Mouse (Mus musculus) hindbrain, embryonic 15.5 days (tissue): ENCODE measurements around the gene Rps6kc1. TPM values are rescaled to one million over a fixed set of nuclear protein-coding genes. Genes with fewer than 3 reads are reported as not detected.

Source experiments
- ATAC-seq: fragments of 200-750 bp; cut with Nextera tagmentation; 2 replicates; pipeline ENCODE4 v1.8.0; 2017; ENCODE audit warnings: low read depth, moderate number of reproducible peaks, moderate TSS enrichment; ENCODE audit not compliant: low FRiP score
- H3K27ac ChIP-seq: fragments of 300-500 bp; sonication (generic); replicated peaks from 2 replicates; pipeline ENCODE4 v1.5.1; 2015; ENCODE audit warnings: mild to moderate bottlenecking, inconsistent platforms
- H3K27me3 ChIP-seq: fragments of 300-500 bp; sonication (generic); 2 replicates; pipeline ENCODE4 v1.6.1; 2015; ENCODE audit warnings: control low read depth, inconsistent platforms
- H3K36me3 ChIP-seq: fragments of 300-500 bp; sonication (generic); 2 replicates; pipeline ENCODE4 v1.6.1; 2015; ENCODE audit warnings: control low read depth, inconsistent platforms
- H3K4me1 ChIP-seq: fragments of 300-500 bp; sonication (generic); replicated peaks from 2 replicates; pipeline ENCODE4 v1.6.1; 2015; ENCODE audit warnings: control low read depth, inconsistent platforms
- H3K4me2 ChIP-seq: fragments of 300-500 bp; sonication (generic); 2 replicates; pipeline ENCODE4 v1.6.1; 2015; ENCODE audit warnings: moderate library complexity, mild to moderate bottlenecking, inconsistent platforms
- H3K4me3 ChIP-seq: fragments of 300-500 bp; sonication (generic); 2 replicates; pipeline ENCODE4 v1.5.1; 2015; ENCODE audit warnings: mild to moderate bottlenecking, inconsistent platforms
- H3K9ac ChIP-seq: fragments of 300-500 bp; sonication (generic); 2 replicates; pipeline ENCODE4 v1.6.1; 2015; ENCODE audit warnings: inconsistent platforms
- H3K9me3 ChIP-seq: fragments of 300-500 bp; sonication (generic); 2 replicates; pipeline ENCODE4 v1.6.1; 2016; ENCODE audit warnings: control low read depth, inconsistent platforms
- WGBS: fragments of 180-500 bp; shearing (Covaris S2); methylation state at CpG from one replicate; pipeline ENCODE4 v1.1.7; 2015; 5-methylcytosine and 5-hydroxymethylcytosine counted together
- polyA plus RNA-seq: library from polyadenylated mRNA; unstranded; fragments of >200 nt; fragmentation: Nextera tagmentation; extraction: Ambion mirVana; gene quantifications from 2 replicates; pipeline ENCODE4 v1.2.1, GENCODE M21; 2015

The Rps6kc1 gene
- polyA plus RNA-seq, 1 experiment from 2014 or later: 30.4 TPM

DNA sequence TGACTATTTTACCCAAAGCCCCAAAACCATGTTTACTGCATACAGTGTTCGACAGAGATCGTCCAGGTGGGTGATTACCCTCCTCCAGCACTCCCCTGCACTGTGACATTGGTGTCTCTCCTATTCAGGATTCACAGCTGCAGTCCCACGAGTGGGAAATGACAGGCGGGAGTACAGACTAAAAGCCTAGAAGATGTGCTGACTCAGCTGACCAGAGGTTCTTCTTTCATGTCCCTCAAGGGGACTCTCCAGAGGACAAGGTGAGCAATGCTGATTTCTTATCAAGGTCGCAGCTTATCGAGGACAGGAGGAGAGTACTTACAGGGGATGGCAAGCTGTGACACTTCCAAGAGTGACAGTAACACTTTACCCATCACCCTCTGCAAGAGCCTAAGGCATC, 178.8 kb downstream of the Rps6kc1 start:
- Histone ChIP-seq H3K9ac (no peak overlapping the region), H3K4me3 (no peak overlapping the region), H3K27me3 (no peaks in the 10 kb centered on the region), H3K4me2 (no peak overlapping the region), H3K36me3 (no peaks in the 10 kb centered on the region), H3K4me1 (peaks cover 19% of the 10 kb centered on the region), H3K27ac (no peak overlapping the region), H3K9me3 (no peaks in the 10 kb centered on the region)
- no peak for ATAC-seq
- 71% methylated on average over 6 of the region's 6 CpGs for WGBS

DNA sequence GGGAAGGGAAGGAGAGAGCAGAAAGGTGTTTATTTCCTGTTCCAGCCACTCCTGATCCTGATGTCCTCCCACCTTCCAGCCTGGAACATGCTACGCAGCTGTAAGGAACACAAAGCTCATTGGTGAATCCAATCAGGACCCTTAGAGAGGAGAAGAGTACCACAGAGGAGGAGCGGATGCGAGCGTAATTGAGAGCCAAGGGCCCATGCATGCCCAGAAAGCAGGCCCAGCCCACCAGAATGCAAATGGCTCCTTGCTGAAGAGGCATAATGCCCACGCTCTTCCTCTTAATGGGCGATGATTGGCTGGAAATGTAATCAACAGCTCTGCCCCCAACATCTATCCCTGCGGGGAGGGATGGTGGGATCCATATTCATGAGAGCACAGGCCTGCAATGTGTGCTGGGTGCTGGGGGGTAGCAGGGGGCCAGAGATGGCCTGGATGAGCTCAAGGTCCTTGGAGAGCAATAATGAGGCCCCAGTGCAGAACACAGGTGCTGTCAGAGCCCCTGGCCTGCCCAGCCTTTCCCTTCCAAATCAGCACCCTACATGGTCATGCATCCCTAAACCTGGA, 182.0 kb downstream of the Rps6kc1 start:
- no peak overlapping the region for H3K4me2 ChIP-seq
- no peaks in the 10 kb centered on the region for H3K36me3 ChIP-seq
- ATAC-seq: no peak
- no peaks in the 10 kb centered on the region for H3K9me3 ChIP-seq
- H3K27ac ChIP-seq: peak overlapping the region; percentile 49
- no peaks in the 10 kb centered on the region for H3K27me3 ChIP-seq
- H3K4me1 ChIP-seq: peaks cover 36% of the 10 kb centered on the region
- WGBS: 37% methylated on average over 7 of the region's 7 CpGs
- H3K9ac ChIP-seq: no peak overlapping the region
- H3K4me3 ChIP-seq: no peak overlapping the region

DNA sequence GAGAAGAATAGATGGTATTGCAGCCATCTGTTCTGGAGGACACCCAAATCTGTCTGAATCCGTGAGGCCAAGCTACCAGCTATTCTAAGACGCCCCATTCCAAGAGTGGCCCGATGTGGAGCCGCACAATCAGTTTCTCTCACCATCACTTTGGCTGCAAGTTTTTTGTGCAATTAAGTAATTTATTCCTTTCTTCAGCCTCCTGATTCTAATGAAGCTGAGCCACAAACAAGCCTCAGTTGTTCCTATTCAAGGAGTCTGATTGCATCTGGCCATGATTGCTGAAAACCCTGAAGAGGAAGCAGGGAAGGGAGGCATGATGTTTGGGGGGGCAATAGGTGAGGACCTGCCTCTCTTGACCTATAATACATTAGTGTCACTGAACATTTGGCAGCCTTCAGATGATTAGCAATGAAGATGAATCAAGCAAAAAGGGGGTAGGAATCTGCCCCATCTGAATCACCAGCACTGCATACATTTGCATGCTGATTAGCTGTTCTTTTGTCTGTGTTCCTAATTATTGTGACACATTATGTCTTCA, 183.4 kb downstream of the Rps6kc1 start:
- ATAC-seq: no peak
- no peaks in the 10 kb centered on the region for H3K36me3 ChIP-seq
- no peaks in the 10 kb centered on the region for H3K9me3 ChIP-seq
- H3K4me3 ChIP-seq: no peak overlapping the region
- no peak overlapping the region; the same call in 1 of the 2 replicates for H3K4me2 ChIP-seq
- H3K4me1 ChIP-seq: peaks cover 38% of the 10 kb centered on the region
- WGBS: 29% methylated on average over 4 of the region's 4 CpGs
- no peak overlapping the region for H3K9ac ChIP-seq
- H3K27ac ChIP-seq: peak overlapping the region; percentile 60
- no peaks in the 10 kb centered on the region for H3K27me3 ChIP-seq

DNA sequence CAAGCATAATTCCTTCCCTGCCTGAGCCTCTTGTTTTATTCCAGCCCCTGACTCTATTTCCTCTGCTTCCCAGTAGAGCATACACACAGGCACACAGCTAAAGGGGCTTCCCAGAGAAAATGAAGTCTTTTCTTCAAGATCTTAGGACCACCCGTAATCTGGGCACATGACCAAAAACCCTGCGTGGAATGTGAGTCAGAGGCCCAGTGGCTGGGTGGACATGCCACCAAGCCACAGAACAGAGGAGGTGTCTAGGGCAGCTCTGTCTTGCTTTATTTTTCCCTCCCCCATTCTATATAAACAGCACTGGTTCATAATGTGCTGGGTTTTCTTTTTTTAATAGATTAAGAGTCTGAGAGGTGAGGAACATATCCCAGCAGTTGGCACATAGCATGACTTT, 184.2 kb downstream of the Rps6kc1 start:
- ATAC-seq: no peak
- WGBS: 49% methylated on average over 2 of the region's 2 CpGs

DNA sequence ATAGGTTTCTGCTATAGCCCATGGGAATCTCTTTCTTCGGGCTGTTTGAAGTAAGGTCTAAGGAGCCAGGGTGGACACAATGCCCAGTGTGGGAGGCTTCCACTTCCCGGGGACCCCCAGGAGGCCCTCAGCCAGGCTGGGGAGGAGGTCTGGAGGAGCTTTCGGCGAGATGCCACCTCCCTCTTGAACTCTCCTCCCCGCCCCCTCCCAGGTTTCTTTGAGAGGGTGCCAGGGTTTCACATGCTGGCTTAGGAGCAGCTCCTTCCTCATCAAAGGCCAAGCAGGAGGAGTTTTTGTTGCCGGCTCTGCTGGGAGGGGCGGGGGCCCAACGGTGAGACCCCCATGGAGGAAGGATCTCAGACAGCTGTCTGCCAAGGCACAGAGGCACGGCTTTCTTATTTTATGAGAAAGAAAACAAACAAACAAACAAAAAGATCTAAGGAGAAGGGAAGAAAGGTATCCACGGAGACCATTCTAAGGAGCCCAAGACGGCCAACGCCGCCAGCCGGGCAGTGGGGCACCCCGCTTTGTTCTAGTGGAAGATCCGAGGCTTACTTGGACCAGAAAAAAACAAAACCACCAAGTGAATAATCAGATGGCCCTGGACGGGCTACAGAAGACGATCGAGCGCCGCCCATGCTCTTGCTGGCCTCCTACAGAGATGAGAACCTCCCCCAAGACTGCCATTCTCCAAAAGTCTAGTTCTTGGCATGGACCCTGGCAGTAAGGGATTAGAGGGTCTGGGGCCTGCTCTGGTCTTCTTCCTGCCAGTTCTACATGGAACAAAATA, 186.8 kb downstream of the Rps6kc1 start:
- no peak overlapping the region for H3K4me3 ChIP-seq
- peak overlapping the region; percentile 10; the same call in 1 of the 2 replicates for H3K4me2 ChIP-seq
- H3K27ac ChIP-seq: peak overlapping the region; percentile 41
- no peak overlapping the region for H3K9ac ChIP-seq
- peak; percentile 75 for ATAC-seq
- WGBS: 10% methylated on average over 21 of the region's 21 CpGs
- H3K9me3 ChIP-seq: no peaks in the 10 kb centered on the region
- H3K4me1 ChIP-seq: peaks cover 37% of the 10 kb centered on the region
- no peaks in the 10 kb centered on the region for H3K27me3 ChIP-seq
- H3K36me3 ChIP-seq: no peaks in the 10 kb centered on the region

More for the DNA sequence above, 184.2 kb downstream of the Rps6kc1 start:
- no peak overlapping the region for H3K4me2 ChIP-seq
- H3K27me3 ChIP-seq: no peaks in the 10 kb centered on the region
- no peak overlapping the region for H3K4me3 ChIP-seq
- H3K9ac ChIP-seq: no peak overlapping the region
- H3K4me1 ChIP-seq: peaks cover 38% of the 10 kb centered on the region
- 0 out of 2 replicates have a peak overlapping the region, but pooled peaks have one; percentile 60 for H3K27ac ChIP-seq
- no peaks in the 10 kb centered on the region for H3K9me3 ChIP-seq
- H3K36me3 ChIP-seq: no peaks in the 10 kb centered on the region

DNA sequence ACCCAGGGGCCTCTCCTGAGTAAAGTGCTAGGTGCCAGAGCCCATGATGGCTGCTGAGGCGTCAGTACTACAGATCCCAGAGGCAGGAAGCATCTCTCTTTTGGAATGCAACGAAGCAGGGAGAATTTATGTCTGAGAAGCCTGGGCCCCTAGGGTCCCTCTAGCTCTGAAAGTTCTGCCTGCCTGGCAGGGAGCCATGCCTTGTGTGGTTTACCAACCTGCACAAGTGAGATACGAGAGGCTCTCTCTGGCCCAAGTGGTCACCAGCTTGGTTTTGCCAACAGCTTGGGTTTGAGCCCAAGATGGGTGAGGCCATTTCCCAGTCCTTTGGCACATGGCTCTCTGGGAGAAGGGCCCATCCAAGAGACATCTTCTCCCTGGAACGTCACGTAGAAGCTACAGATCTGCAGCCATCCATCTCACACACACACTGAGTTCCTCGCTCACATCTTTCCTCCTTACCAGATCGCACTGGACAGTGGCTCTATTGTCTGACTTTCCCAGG, 187.6 kb downstream of the Rps6kc1 start:
- peak overlapping the region; percentile 41; the same call in 1 of the 2 replicates for H3K27ac ChIP-seq
- no peak for ATAC-seq
- H3K9me3 ChIP-seq: no peaks in the 10 kb centered on the region
- H3K4me3 ChIP-seq: no peak overlapping the region
- WGBS: 60% methylated on average over 7 of the region's 7 CpGs
- no peaks in the 10 kb centered on the region for H3K36me3 ChIP-seq
- H3K9ac ChIP-seq: no peak overlapping the region
- H3K4me2 ChIP-seq: no peak overlapping the region
- peaks cover 29% of the 10 kb centered on the region for H3K4me1 ChIP-seq
- H3K27me3 ChIP-seq: no peaks in the 10 kb centered on the region

DNA sequence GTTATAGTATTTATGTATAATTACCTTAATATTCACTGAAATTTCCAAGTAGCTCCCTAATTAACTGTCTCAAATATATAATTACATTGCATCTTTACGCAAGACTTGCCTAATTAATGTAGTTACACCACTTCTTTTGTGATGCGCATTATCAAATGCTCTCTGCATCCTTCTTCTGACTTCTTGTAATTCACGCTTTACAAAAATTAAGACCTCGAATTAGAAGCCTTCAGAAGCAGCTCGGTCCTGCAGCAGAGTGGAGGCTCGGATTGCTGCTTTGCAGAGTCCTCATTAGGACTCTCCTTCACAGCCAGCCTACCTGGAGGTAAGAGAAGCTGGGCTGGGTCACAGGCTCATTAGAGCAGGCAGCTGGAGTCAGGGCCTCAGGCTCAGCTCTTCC, 197.7 kb downstream of the Rps6kc1 start:
- H3K4me2 ChIP-seq: no peak overlapping the region
- H3K4me1 ChIP-seq: no peaks in the 10 kb centered on the region
- WGBS: 65% methylated on average over 6 of the region's 6 CpGs
- H3K36me3 ChIP-seq: no peaks in the 10 kb centered on the region
- no peak for ATAC-seq
- H3K9me3 ChIP-seq: no peaks in the 10 kb centered on the region
- no peak overlapping the region for H3K9ac ChIP-seq
- H3K4me3 ChIP-seq: no peak overlapping the region
- no peak overlapping the region for H3K27ac ChIP-seq
- H3K27me3 ChIP-seq: no peaks in the 10 kb centered on the region

DNA sequence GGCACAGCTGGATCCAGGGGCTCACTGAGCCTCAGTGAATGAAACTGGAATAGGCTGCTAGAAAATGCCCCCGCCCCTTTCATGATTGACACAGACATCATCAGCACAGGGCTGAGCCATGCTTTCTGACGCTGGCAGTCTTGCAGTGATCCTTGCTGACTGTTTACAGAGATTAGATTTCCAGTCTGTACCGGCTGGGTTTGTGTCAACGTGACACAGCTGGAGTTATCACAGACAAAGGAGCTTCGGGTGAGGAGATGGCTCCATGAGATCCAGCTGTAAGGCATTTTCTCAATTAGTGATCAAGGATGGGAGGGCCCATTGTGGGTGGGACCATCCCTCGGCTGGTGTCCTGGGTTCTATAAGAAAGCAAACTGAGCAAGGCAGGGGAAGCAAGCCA, 214.0 kb downstream of the Rps6kc1 start:
- H3K4me3 ChIP-seq: no peak overlapping the region
- H3K4me2 ChIP-seq: no peak overlapping the region
- H3K36me3 ChIP-seq: no peaks in the 10 kb centered on the region
- no peak for ATAC-seq
- no peaks in the 10 kb centered on the region for H3K27me3 ChIP-seq
- no peaks in the 10 kb centered on the region for H3K4me1 ChIP-seq
- 31% methylated on average over 6 of the region's 6 CpGs for WGBS
- no peak overlapping the region for H3K27ac ChIP-seq
- H3K9me3 ChIP-seq: no peaks in the 10 kb centered on the region
- no peak overlapping the region for H3K9ac ChIP-seq

DNA sequence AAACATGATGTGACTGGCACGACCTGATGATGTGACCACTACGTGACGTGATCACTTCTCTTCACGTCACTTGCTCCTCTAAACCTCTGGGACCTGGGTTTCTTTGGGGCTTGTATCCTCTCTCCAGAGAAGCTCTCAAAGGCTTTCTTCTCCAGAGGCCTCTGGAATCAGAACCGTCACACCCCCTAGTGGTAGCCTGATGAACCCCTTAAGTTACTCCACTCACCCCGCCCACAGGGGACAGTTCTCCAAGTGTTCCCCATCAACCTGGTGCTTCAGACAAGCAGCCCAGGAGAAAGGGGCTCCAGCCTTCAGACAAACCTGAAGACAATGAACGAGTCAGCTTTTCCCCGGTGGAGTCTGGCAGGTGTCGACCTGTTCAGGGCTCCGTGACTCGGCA, 216.0 kb downstream of the Rps6kc1 start:
- H3K9ac ChIP-seq: no peak overlapping the region
- H3K27ac ChIP-seq: no peak overlapping the region
- no peaks in the 10 kb centered on the region for H3K36me3 ChIP-seq
- 71% methylated on average over 11 of the region's 11 CpGs for WGBS
- no peak overlapping the region for H3K4me2 ChIP-seq
- H3K4me3 ChIP-seq: no peak overlapping the region
- no peaks in the 10 kb centered on the region for H3K27me3 ChIP-seq
- no peak for ATAC-seq
- no peaks in the 10 kb centered on the region for H3K9me3 ChIP-seq
- H3K4me1 ChIP-seq: peaks cover 3% of the 10 kb centered on the region; the same call in 1 of the 2 replicates

DNA sequence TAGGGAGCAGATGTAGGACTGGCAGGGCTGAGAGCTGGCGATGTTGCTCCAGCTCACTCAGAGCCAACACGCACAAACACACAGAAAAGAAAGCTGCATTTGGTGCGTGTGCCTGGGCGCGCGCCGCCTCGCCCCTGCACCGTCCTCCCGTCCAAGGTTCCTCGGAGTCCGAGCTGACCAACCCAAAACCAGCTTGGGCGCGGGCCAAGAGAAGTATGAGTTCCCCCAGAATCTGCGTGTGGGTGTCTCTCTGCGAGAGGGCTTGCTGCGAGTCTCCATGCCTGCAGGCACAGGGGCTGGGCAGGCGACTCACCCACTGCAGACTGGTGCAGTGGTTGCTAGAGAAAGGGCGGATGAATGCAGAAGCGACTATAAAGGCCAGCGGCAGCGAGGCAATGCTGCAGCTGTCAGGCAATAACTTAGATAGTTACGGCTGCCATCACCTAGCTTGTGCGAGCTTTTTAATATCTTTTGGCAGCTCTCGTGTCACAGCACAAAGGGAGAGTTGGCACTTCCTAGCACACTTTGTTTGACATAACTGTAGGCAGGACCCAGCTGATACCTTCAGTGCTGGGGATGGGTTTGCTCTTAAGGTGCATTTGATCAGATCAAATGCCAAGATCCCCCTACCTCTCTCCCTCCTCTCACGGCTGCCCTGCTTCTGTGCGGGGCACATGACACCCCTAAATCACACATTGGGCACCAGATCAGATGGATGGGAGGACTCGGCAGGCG, 220.9 kb downstream of the Rps6kc1 start:
- peak overlapping the region; percentile 16 for H3K4me2 ChIP-seq

DNA sequence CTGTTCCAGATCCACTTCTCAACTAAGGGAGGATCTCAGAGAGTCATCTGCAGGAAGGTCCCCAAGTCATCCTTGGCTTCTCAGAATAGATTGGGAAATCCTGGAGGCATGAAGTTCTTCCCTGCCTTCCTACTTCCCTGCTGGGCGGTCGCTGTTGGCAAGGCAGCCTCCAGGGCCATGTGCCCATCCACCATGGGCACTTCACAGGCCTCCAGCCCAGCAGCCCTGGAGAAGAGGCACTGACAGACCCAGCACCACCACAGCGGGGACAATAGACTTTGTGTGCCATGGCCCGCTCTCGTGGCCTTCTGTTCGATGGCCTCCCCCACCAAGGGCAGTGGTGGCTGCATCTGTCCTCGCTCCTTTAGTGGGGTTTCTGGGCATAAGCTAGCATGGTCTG, 228.5 kb downstream of the Rps6kc1 start:
- no peak overlapping the region for H3K4me2 ChIP-seq
- no peak for ATAC-seq
- no peaks in the 10 kb centered on the region for H3K9me3 ChIP-seq
- no peaks in the 10 kb centered on the region for H3K27me3 ChIP-seq
- H3K4me3 ChIP-seq: no peak overlapping the region
- H3K4me1 ChIP-seq: peaks cover 26% of the 10 kb centered on the region
- no peaks in the 10 kb centered on the region for H3K36me3 ChIP-seq
- no peak overlapping the region for H3K9ac ChIP-seq
- H3K27ac ChIP-seq: no peak overlapping the region
- WGBS: 92% methylated on average over 7 of the region's 7 CpGs

More for the DNA sequence above, 220.9 kb downstream of the Rps6kc1 start:
- no peaks in the 10 kb centered on the region for H3K9me3 ChIP-seq
- H3K36me3 ChIP-seq: no peaks in the 10 kb centered on the region
- WGBS: 67% methylated on average over 29 of the region's 29 CpGs
- H3K9ac ChIP-seq: no peak overlapping the region
- peaks cover 7% of the 10 kb centered on the region; the same call in 1 of the 2 replicates for H3K4me1 ChIP-seq
- peak overlapping the region; percentile 52; the same call in 1 of the 2 replicates for H3K27ac ChIP-seq
- peak; percentile 45; the same call in 1 of the 2 replicates for ATAC-seq
- H3K4me3 ChIP-seq: no peak overlapping the region
- no peaks in the 10 kb centered on the region for H3K27me3 ChIP-seq
